Mouse (Mus musculus) kidney, embryonic 14.5 days (tissue): Measurements from ENCODE around the gene Vasn. TPM values are rescaled to one million over a fixed set of nuclear protein-coding genes. Genes with fewer than 3 reads are reported as not detected.

Experiments used
- ATAC-seq: fragments of 200-750 bp; cut with Nextera tagmentation; 2 replicates; pipeline ENCODE4 v1.8.0; 2017; ENCODE audit warnings: moderate number of reproducible peaks, mild to moderate bottlenecking, moderate TSS enrichment, moderate library complexity; ENCODE audit not compliant: low FRiP score, low TSS enrichment
- H3K27ac ChIP-seq: fragments of 300-500 bp; sonication (generic); 2 replicates; pipeline ENCODE4 v1.5.1; 2014; ENCODE audit warnings: low read depth, mild to moderate bottlenecking, low read length, moderate library complexity, mixed read lengths
- H3K27me3 ChIP-seq: fragments of 300-500 bp; sonication (generic); 2 replicates; pipeline ENCODE4 v1.6.1; 2014; ENCODE audit warnings: mild to moderate bottlenecking, low read length; ENCODE audit not compliant: control insufficient read depth, insufficient read depth
- H3K36me3 ChIP-seq: fragments of 300-500 bp; sonication (generic); 2 replicates; pipeline ENCODE4 v1.6.1; 2014; ENCODE audit warnings: low read length, mixed read lengths; ENCODE audit not compliant: control insufficient read depth, insufficient read depth
- H3K4me1 ChIP-seq: fragments of 300-500 bp; sonication (generic); 2 replicates; pipeline ENCODE4 v1.6.1; 2014; ENCODE audit warnings: low read length, mixed read lengths; ENCODE audit not compliant: control insufficient read depth, insufficient read depth
- H3K4me2 ChIP-seq: fragments of 300-500 bp; sonication (generic); replicated peaks from 2 replicates; pipeline ENCODE4 v1.6.1; 2014; ENCODE audit warnings: low read depth, mild to moderate bottlenecking, low read length
- H3K4me3 ChIP-seq: fragments of 300-500 bp; sonication (generic); 2 replicates; pipeline ENCODE4 v1.5.1; 2014; ENCODE audit warnings: mild to moderate bottlenecking, low read length
- H3K9ac ChIP-seq: fragments of 300-500 bp; sonication (generic); 2 replicates; pipeline ENCODE4 v1.6.1; 2014; ENCODE audit warnings: low read depth, mild to moderate bottlenecking, low read length, moderate library complexity
- H3K9me3 ChIP-seq: fragments of 300-500 bp; sonication (generic); 2 replicates; pipeline ENCODE4 v1.6.1; 2016; ENCODE audit warnings: low read length; ENCODE audit not compliant: control insufficient read depth
- WGBS: fragments of 180-500 bp; shearing (Covaris S2); extraction: QIAGEN DNeasy Blood & Tissue Kit; methylation state at CpG from one replicate; pipeline ENCODE4 v1.1.7; 2014; 5-methylcytosine and 5-hydroxymethylcytosine counted together
- polyA plus RNA-seq: library from polyadenylated mRNA; unstranded; fragments of >200 nt; fragmentation: Nextera tagmentation; extraction: Ambion mirVana; gene quantifications from 2 replicates; pipeline ENCODE4 v1.2.1, GENCODE M21; 2014

Gene Vasn
- polyA plus RNA-seq, result 14.4 and 16.1 TPM in 2 replicates

GRCm38 (mm10) chr16:4639831-4640237 lies at the start of gene Vasn, which contains the start of gene Dnaja3:
TSS of gene Vasn (plus strand) at chr16:4639941.
TSS of gene Dnaja3 (plus strand) at chr16:4639989.
- peak; percentile 94 for ATAC-seq
- Histone ChIP-seq H3K9me3 (no peaks in the 10 kb centered on the region), H3K36me3 (peaks cover 9% of the 10 kb centered on the region; the same call in 1 of the 2 replicates), H3K4me3 (peak within 1 kb of the TSS; percentile 79), H3K9ac (peak within 1 kb of the TSS; percentile 80), H3K27ac (peak within 1 kb of the TSS; percentile 95), H3K4me2 (peak within 1 kb of the TSS; percentile 58), H3K4me1 (peaks cover 41% of the 10 kb centered on the region), H3K27me3 (no peaks in the 10 kb centered on the region)
- 1% methylated on average over 22 of the region's 22 CpGs for WGBS

DNA sequence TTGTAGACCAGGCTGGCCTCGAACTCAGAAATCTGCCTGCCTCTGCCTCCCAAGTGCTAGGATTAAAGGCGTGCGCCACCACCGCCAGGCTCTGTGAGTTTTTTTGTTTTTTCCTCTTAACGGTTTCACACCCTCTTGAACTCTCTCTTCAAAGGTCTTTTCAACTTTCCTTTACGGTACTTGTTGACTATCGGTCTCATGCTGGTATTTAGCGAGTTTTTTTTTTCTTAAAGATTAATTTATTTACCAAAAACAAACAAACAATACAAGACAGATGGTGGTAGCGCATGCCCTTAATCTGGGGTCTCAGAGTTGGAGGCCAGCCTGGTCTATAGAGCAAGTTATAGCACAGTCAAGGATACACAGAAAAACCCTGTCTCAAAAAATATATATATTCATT lies 49.5 kb upstream of the Vasn start:
- H3K9ac ChIP-seq, result no peak overlapping the region
- no peak overlapping the region for H3K4me2 ChIP-seq
- H3K4me1 ChIP-seq, result peaks cover 22% of the 10 kb centered on the region
- H3K36me3 ChIP-seq, result peaks cover 6% of the 10 kb centered on the region
- no peak overlapping the region for H3K4me3 ChIP-seq
- no peak for ATAC-seq
- 94% methylated on average over 9 of the region's 9 CpGs for WGBS
- no peaks in the 10 kb centered on the region for H3K9me3 ChIP-seq
- no peak overlapping the region for H3K27ac ChIP-seq
- no peaks in the 10 kb centered on the region for H3K27me3 ChIP-seq

DNA sequence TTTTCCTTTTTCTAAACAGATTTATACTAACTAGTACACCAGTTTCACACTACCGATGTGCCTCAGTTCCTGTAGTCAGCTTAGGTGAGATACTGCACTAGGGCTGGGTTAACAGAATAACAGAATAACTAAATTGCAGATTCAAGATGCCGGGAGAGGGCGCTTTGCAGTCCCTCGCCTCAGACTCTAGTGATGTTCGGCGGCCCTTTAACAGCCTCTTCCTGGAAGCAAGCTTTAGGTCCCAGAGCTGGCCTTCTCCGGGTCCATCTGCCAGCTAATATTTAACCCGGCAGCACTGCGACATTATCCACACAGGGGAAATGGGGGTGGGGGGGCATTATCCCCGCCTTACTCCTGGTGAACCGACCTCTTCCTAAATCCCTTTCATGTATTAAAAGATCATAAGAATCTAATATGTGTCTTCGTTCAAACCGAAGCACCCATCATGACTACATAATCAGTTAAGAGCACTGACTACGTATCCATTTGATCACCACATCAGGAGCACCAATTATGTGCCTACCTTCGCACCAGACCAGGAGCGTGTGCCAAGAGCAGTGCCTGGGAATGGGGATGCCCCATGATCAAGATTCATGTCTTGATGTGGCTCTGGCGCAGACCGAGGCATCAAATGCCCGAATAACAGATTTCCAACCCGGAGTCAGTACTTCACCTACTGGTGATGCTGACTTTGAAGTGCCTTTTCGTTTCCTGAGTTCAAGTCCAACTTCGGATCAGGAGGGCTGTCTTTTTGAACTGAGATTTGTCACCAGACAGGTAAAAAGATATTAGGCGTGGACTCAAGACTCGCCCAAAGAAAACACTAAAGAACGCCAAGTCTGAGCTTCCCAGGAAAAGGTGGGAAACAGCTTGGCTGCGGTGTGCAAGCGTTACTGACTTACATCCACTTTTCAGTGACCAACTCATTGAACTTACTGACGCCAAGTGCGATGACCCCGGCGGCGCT lies 46.5 kb upstream of the Vasn start:
- Histone ChIP-seq H3K4me3 (peak overlapping the region; percentile 88), H3K9ac (peak overlapping the region; percentile 96), H3K4me1 (peaks cover 33% of the 10 kb centered on the region), H3K4me2 (peak overlapping the region; percentile 95), H3K27me3 (no peaks in the 10 kb centered on the region), H3K9me3 (no peaks in the 10 kb centered on the region), H3K27ac (peak overlapping the region; percentile 94), H3K36me3 (peaks cover 9% of the 10 kb centered on the region)
- ATAC-seq, result no peak; the same call in 1 of the 2 replicates
- WGBS, result 13% methylated on average over 32 of the region's 32 CpGs

DNA sequence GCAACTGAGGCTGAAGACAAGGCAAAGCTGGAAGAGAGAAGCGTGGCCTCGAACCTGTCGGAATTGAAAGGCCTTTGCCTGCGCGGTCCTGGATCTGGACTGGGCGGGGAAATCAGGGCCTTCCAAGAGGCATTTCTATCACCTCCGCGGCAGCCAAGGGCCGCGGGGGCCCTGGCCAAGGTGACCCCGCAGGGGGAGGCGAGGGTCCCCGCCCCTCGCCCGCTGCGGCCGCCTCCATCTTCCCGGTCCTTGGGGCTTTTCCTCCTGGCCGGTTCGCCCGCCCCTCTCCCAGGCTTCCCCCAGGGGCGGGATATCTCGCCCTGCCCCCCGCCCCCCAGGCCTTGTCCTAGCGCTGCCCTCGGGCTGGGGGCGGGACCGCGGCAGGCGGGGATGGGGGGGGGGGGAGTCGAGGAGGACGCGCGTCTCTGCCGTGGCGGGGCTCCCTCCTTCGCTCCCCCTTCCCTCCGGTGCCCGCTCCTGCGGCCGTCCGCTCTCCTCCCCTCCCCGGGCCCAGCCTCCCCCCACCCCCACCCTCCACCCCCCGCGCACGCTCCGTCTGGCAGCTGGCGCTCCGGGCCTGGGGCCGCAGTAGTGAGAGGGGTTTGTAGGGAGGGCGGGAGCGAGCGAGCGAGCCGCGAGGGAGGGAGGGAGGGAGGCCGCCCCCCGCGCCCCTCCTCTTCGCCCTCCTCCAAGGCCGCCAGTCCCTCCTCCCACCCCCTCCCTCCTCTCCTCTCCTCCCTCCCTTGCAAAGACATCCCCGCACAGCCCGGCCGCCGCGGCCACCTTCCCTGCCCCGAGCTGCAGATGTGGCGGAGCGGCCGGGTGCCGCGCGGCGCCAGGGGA lies 45.5 kb upstream of the Vasn start, which contains the start of gene Glis2:
Glis2 (plus strand) TSS at position 743 of the 843 bp plus-strand sequence.
- Histone ChIP-seq H3K36me3 (peaks cover 9% of the 10 kb centered on the region), H3K4me3 (peak within 1 kb of the TSS; percentile 88)
- WGBS, result under 1% methylated on average over 30 of the region's 74 CpGs

DNA sequence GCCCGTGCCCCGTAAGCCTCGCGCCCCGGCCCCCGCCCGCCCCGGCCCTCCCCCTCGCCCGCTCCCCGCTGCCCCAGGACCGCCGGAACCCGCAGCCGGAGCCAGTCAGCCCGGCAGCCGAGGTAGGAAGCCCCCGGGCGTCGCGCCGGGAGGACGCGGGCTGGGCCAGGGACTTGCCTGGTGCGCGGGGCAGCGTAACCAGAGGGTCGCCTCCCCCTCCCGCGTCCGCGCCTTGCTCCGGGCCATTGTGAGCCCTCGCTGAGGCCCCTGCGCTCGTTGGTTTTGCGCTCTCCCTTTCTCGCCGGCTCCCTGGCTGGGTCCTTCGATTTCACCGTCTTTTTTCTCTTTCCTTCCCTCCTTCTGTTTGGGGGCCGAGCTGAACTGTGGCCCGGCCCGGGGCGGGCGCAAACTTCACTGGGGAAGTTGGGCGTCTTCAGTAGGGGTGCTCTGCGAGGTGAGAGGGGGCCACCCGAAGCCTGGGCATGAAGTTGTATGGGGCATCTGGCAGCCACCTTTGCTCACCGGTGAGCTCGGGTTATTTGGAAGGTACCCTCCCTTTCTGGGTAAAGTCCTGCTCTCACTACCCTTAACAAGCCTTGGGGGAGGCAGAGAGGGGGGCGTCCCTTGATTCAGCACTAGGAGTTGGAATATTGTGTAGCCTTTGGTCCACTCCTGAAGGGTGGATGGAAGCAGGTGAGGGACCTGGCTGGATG lies 44.8 kb upstream of the Vasn start:
- H3K4me1 ChIP-seq, result peaks cover 48% of the 10 kb centered on the region
- H3K4me2 ChIP-seq, result peak overlapping the region; percentile 95
- H3K4me3 ChIP-seq, result peak overlapping the region; percentile 88
- peak; percentile 11 for ATAC-seq
- no peaks in the 10 kb centered on the region for H3K27me3 ChIP-seq
- peak overlapping the region; percentile 94 for H3K27ac ChIP-seq
- 1% methylated on average over 40 of the region's 52 CpGs for WGBS
- no peaks in the 10 kb centered on the region for H3K9me3 ChIP-seq
- H3K9ac ChIP-seq, result peak overlapping the region; percentile 96
- peaks cover 9% of the 10 kb centered on the region for H3K36me3 ChIP-seq

More for the DNA sequence above, 45.5 kb upstream of the Vasn start, which contains the start of gene Glis2:
- H3K27me3 ChIP-seq, result no peaks in the 10 kb centered on the region
- H3K9ac ChIP-seq, result peak within 1 kb of the TSS; percentile 96
- H3K4me2 ChIP-seq, result peak within 1 kb of the TSS; percentile 95
- no peaks in the 10 kb centered on the region for H3K9me3 ChIP-seq
- peak within 1 kb of the TSS; percentile 94 for H3K27ac ChIP-seq
- peak; percentile 84 for ATAC-seq
- peaks cover 43% of the 10 kb centered on the region for H3K4me1 ChIP-seq

DNA sequence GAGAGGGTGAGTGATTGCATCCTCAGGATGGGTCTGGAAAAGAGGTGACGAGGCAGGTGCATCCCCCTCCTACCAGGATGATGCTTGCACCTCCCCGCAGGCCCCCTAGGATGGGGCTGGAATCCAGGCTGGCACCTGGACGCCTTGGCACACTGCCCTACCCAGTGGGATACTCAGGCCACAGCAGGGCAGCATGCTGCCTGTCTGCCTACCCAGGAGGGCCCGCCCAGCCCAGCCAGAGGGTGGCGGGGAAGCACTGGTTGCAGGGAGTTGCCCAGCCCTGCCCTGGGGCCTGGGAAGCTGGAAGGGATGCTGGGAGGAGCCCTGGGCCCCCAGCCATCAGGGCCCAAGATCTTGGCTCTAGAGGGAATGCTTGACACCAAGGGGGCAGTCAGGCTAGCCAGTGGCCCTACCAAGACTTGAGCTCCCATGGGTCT lies 44.2 kb upstream of the Vasn start:
- peak overlapping the region; percentile 88 for H3K4me3 ChIP-seq
- no peaks in the 10 kb centered on the region for H3K9me3 ChIP-seq
- peak overlapping the region; percentile 94 for H3K27ac ChIP-seq
- WGBS, result 7% methylated on average over 5 of the region's 5 CpGs
- no peaks in the 10 kb centered on the region for H3K27me3 ChIP-seq
- peaks cover 54% of the 10 kb centered on the region for H3K4me1 ChIP-seq
- peak overlapping the region; percentile 96 for H3K9ac ChIP-seq
- H3K36me3 ChIP-seq, result peaks cover 6% of the 10 kb centered on the region
- H3K4me2 ChIP-seq, result peak overlapping the region; percentile 95
- peak; percentile 24 for ATAC-seq

- ATAC-seq, result peak; percentile 18; the same call in 1 of the 2 replicates
- no peaks in the 10 kb centered on the region for H3K27me3 ChIP-seq
- peaks cover 57% of the 10 kb centered on the region for H3K4me1 ChIP-seq
- no peaks in the 10 kb centered on the region for H3K9me3 ChIP-seq
- H3K9ac ChIP-seq, result peak overlapping the region; percentile 96
- peak overlapping the region; percentile 94 for H3K27ac ChIP-seq
- H3K4me2 ChIP-seq, result peak overlapping the region; percentile 95
- peak overlapping the region; percentile 88 for H3K4me3 ChIP-seq
- peaks cover 3% of the 10 kb centered on the region; the same call in 1 of the 2 replicates for H3K36me3 ChIP-seq
- 7% methylated on average over 3 of the region's 3 CpGs for WGBS
Observed at GRCm38 (mm10) chr16:4596141-4596728, 43.5 kb upstream of the Vasn start.

DNA sequence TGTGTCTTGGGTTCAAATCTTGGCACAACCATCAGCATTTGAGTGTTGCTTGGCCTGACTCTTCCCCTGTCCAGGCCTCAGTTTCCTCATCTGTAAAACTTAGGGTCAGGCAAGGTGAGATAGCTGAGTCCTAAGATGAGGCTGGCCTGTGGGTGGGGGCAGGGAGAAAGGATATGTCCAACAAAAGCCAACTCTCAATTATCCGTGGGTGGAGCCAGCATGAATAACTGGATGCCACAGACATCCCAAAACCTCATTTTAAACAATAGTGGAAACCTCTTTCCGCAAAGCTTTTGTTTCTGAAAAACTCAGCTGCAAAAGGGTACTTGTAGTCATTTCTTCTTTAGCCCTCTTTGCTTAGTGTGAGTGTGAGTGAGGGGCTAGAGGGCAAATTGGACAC lies 42.9 kb upstream of the Vasn start:
- peak overlapping the region; percentile 88 for H3K4me3 ChIP-seq
- peaks cover 3% of the 10 kb centered on the region; the same call in 1 of the 2 replicates for H3K36me3 ChIP-seq
- WGBS, result 62% methylated on average over 2 of the region's 2 CpGs
- H3K4me1 ChIP-seq, result peaks cover 57% of the 10 kb centered on the region
- H3K9ac ChIP-seq, result peak overlapping the region; percentile 96; the same call in 1 of the 2 replicates
- H3K27me3 ChIP-seq, result no peaks in the 10 kb centered on the region
- no peaks in the 10 kb centered on the region for H3K9me3 ChIP-seq
- no peak overlapping the region for H3K27ac ChIP-seq
- ATAC-seq, result no peak
- H3K4me2 ChIP-seq, result peak overlapping the region; percentile 95
